Mouse (Mus musculus) thymus, postnatal 25 days (tissue): ENCODE data around the gene Lrrc36.

ENCODE experiments used
- DNase-seq: peaks from one replicate; pipeline ENCODE4 v3.0.0; 2022

Lrrc36 gene

DNA sequence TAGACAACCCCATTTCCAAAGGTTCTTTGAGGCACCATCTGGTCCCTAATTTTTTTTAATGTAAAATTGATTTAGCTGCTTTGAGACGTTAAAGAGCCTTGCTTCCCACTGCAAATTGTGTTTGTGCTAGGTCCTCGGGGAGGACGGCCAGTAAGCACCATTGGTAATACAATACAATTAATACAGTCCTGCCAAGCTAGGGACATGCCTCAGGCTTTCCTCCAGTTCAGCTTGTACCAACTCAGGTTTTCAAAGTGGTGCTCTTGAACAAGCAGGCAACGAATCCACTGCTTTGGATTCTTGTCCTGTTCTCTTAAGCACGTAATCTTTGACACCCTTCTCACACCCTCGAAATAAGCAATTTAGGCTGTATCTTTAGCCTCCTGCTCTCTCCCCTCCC lies 19.6 kb downstream of the Lrrc36 start:
- no peak for DNase-seq

DNA sequence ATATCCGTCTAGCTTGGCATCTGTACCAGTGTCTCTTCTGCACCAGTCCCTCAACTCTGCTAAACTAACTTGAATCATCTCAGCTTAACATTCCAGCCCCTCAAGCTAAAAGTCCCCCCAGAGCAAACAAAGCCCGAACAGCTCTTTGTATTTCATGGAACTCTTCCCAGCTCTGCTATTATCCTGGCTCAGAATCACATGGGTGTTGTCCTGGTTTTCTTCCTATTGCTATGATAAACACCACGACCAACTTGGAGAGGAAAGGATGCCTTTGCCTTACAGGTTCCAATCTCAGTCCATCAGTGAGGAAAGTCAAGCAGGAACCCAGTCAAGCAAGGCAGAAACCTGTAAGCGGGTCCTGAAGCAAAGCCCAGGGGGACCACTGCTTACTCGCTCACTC lies 20.1 kb downstream of the Lrrc36 start:
- DNase-seq, result no peak

DNA sequence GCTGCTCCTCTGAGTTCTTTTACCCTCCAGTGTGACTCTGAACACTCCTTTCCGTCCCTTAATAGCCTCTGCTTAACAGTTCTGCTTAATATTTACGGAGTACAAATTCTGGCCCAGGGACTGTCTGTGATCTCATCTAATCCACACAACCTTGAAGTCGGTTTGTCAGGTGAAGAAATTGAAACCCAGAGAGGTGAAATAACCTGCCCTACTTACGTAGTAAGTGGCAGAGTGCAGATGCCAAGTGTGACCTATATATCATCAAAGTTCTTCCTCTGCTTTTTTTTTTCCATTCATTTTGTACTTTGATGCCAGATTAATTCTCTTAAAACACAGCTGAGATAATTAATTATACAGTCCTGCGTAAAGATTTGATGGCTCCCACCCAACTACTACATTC lies 20.8 kb downstream of the Lrrc36 start:
- peak; percentile 12 for DNase-seq

DNA sequence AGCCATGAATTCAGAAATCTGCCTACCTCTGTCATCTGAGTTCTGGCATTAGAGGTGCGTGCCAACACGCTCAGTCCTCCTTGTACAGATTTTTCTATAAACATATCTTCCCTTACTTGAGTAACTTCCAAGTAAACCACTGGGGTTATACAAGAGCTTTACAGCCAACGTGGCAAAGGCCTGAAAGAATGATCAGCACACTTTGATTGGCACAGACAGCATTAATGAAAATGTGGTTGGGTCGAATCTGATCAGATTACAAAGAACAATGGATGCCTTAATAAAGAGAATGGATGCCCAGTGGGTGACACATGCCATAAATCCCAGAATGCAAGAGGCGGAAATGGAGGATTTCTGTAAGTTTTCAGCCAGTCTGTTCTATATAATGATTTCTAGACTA lies 22.8 kb downstream of the Lrrc36 start:
- no peak for DNase-seq

GRCm38 (mm10) chr8:105437078-105437748 lies 23.8 kb downstream of the Lrrc36 start:
- DNase-seq, result no peak

DNA sequence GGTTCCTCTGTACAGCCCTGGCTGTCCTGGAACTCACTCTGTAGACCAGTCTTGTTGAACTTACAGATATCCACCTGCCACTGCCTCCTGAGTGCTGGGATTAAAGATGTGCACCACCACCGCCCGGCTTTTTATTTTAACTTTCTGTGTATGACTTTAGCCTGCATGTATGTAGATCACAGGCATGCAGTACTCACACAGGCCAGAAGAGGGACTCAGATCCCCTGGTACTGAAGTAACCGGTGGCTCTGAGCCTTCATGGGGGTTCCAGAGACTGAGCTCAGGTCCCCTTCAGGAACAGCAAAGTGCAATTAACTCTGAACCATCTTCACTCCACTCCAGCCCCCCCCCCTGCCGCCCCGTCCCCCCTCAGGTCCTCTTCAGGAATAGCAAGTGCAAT lies 25.5 kb downstream of the Lrrc36 start:
- peak; percentile 44 for DNase-seq

GRCm38 (mm10) chr8:105441433-105441832 lies 28.1 kb downstream of the Lrrc36 start:
- peak; percentile 53 for DNase-seq

- no peak for DNase-seq
These were observed 29.3 kb downstream of the Lrrc36 start for GRCm38 (mm10) chr8:105442661-105443060.

DNA sequence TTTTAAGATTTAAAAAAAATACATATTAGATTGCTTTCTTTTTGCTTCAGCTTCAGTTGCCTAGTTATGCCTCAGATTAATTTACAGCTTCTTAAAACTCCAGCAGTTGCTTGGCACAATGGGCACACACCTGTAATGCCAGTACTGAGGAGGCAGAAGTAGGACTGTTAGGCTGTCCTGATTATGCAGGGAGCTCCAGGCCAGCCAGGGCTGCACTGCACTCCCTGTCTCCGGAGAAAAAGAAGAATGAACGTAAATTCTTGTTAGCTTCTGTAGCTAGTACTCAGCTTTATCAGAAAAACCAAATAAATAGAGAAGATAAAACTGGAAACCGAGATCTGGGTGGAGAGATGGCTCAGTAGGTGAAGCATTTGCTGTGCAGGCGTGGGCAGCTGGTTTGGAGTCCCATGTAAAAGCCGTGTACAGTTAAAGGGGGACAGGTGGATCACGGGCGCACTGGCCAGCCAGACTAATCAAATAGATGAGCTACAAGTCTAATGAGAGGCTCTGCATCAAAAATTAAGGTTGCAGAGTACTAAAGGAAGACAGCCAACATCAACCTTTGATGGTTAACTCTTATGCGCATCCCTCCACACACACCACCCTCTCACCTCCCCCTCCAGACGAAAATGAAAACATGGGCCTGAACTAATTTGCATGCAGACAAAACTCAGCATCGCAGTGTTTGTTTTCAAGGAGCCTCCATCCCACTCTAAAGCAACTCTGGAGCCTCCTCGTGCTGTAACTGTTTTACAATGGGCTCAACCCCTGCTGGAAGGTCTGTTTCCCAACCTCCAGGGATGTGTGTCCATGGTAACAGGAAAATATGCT lies 32.1 kb downstream of the Lrrc36 start:
- no peak for DNase-seq

GRCm38 (mm10) chr8:105446127-105446552 lies 32.8 kb downstream of the Lrrc36 start:
- DNase-seq, result no peak

DNA sequence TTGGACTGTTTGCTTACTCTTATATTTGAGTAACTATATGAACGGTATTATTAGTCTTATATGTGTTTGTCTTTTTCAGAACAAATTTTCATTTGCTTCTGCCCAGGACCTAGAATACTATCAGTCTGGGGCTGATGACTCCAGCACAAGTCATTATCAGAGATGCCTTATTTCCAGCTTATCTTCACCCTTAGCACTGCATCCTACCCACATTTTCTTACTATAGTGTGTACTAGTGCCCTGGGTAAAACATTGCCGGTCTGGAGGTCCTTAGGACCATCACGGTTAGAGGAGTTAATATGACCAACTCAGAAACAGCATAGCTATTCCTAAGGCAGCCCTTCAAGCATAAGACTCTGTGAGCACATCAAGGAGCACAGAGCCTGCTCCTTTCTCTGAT lies 34.8 kb downstream of the Lrrc36 start:
- no peak for DNase-seq

GRCm38 (mm10) chr8:105448596-105448995 lies 35.2 kb downstream of the Lrrc36 start:
- no peak for DNase-seq

DNA sequence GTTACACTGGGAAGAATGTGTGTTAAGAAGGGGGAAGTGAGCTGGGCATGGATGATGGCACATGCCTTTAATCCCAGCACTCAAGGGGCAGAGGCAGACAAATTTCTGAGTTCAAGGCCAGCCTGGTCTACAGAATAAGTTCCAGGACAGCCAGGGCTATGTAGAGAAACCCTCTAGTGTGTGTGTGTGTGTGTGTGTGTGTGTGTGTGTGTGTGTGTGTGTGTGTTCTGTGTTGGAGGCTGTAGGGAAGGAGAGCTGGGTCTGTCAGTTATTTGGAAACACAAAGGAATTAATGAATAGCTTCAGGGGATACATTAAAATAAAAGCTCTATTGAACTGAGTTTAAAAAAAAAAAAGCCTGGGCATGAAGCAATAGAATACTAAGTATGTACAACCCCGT lies 37.6 kb downstream of the Lrrc36 start:
- no peak for DNase-seq

GRCm38 (mm10) chr8:105451903-105452603 lies 38.7 kb downstream of the Lrrc36 start:
- DNase-seq, result no peak

- no peak for DNase-seq
These were observed 39.9 kb downstream of the Lrrc36 start for GRCm38 (mm10) chr8:105453296-105453695.

GRCm38 (mm10) chr8:105454088-105454487 lies 40.7 kb downstream of the Lrrc36 start:
- no peak for DNase-seq

DNA sequence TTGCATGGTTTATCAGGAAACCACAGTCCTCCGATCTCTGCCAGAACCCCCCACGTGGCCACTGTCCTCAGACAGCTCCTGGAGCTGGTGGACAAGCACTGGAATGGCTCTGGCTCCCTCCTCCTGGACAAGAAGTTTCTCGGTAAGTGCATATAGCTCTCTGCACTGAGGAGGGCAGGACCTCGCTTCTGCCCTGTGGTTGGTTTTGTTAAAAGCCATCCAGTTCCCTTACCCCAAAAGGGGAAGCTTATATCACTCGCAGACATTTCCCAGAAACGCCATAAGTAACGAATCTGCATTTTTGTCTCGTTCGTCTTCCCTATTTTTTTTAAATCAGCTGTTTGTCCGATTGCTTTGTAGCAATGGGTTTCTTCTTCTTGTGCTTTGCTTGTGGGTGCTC lies 41.8 kb downstream of the Lrrc36 start:
- no peak for DNase-seq

DNA sequence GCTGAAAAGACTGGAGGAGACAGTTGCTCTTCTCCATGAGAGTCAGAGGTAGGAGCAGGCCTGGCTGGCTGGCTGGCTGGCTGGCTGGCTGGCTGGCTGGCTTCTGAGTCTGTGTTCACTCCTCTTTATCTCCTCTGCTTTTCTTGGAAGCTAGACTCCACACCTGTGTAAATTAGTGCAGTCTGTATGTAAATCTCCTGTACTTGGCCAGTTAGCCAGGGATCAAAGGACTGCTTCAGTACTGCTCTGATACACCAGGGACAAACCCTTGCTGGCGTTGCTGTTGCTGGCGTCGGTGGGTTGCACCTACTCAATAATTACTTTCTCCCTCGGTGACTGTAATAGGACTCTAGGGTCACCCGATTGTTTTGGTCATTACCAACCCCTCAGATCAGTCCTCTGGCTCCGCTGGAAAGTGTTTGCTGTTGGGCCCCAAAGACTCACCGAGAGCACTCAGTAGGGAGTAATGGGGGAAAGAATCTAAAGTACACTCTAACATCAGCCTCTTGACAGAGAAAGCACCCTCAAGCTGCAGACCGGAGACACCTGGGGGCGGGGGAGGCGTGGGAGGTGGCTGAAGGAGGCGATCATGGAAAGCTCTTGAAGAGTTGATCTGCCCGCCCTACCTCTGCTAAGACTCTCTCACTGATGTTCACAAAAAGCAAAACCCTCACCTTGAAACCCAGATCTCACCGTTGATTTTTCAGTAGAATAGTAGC lies 47.9 kb downstream of the Lrrc36 start:
- no peak for DNase-seq

GRCm38 (mm10) chr8:105464595-105464994 lies 51.2 kb downstream of the Lrrc36 start:
- DNase-seq, result no peak

GRCm38 (mm10) chr8:105466246-105466645 lies 52.9 kb downstream of the Lrrc36 start:
- no peak for DNase-seq

- DNase-seq, result no peak
These were observed 53.4 kb downstream of the Lrrc36 start for GRCm38 (mm10) chr8:105466700-105467291.

DNA sequence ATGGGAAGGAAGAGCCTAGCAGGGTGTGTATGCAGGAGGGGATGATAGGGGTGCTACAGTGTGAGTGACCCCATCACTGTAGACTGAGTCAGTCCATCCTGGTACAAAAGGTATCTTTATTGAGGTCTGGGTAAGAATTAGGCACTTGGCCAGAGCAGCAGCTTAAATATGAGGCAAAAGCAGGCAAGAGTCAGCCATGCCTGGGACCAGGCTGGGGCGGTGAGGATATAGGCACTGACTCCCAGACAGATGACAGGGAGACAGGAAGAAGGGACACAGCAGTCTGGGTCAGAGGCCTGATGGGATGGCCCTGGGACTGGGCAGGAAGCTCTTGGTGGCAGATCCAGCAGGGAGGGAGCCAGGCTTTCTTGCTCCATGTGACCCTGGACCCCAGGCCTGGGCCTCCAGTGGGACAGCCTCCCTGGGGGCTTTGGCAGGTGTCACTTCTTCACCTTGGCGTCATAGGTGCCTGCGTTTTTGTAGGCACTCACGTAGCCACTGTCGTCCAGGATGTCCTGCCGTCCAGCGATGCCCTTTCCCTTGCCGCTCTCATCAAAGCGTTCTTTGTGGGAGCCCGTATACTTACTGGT lies 54.1 kb downstream of the Lrrc36 start:
- no peak for DNase-seq
